Mouse (Mus musculus): ENCODE data around the gene Cnppd1. TPM values are rescaled to one million over a fixed set of nuclear protein-coding genes. Genes with fewer than 3 reads are reported as not detected.

Cnppd1 gene
- 63.3 and 67.8 TPM in 2 replicates for polyA plus RNA-seq (2015; fragmentation: Nextera tagmentation; extraction: Ambion mirVana)

- ATAC-seq (peak; percentile 90), DNase-seq (ENCODE audit: low spot score) (peak; percentile 97)
- peak; percentile 60 for TF ChIP-seq EP300 (IDR thresholded peaks at IDR 0.05)
- TF ChIP-seq CTCF (IDR thresholded peaks at IDR 0.05), result peak; percentile 74
- H3K27ac ChIP-seq (ENCODE audit: low read length), result peak within 1 kb of the TSS; percentile 98
- peak within 1 kb of the TSS; percentile 81 for H3K4me3 ChIP-seq (ENCODE audit: low read depth, low read length)
- peaks cover 4% of the 10 kb centered on the region; the same call in 1 of the 2 replicates for H3K4me1 ChIP-seq (ENCODE audit: insufficient read depth, low read depth, low read length)
- WGBS, result 1% methylated on average over 64 of the region's 91 CpGs
- peak within 1 kb of the TSS; percentile 77 for H3K9ac ChIP-seq (replicated peaks; ENCODE audit: low read depth)
- no peaks in the 10 kb centered on the region for H3K27me3 ChIP-seq (replicated peaks; ENCODE audit: insufficient read depth, low read length)
- peaks cover 20% of the 10 kb centered on the region; the same call in 1 of the 2 replicates for H3K36me3 ChIP-seq (ENCODE audit: insufficient read depth, low read length)
- peak within 1 kb of the TSS; percentile 89 for H3K4me2 ChIP-seq (replicated peaks; ENCODE audit: low read depth, low read length)
- H3K9me3 ChIP-seq (ENCODE audit: low read length), result no peaks in the 10 kb centered on the region
These were observed at the start of gene Cnppd1, which contains the start of gene Retreg2 for GRCm38 (mm10) chr1:75142301-75143261. TSS of gene Cnppd1 (minus strand) at chr1:75142711. TSS of gene Retreg2 (plus strand) at chr1:75142778.

GRCm38 (mm10) chr1:75191622-75192402 lies 49.3 kb upstream of the Cnppd1 start, which contains the start of the genes Ankzf1 and Atg9a:
TSS of gene Ankzf1 (plus strand) at chr1:75192151.
TSS of gene Atg9a (minus strand) at chr1:75192196.
- peak; percentile 17; the same call in 1 of the 2 replicates for TF ChIP-seq CTCF (IDR thresholded peaks at IDR 0.05)
- peak; percentile 53; the same call in 1 of the 2 replicates for TF ChIP-seq EP300 (IDR thresholded peaks at IDR 0.05)
- H3K4me2 ChIP-seq (replicated peaks; ENCODE audit: low read depth, low read length), result peak within 1 kb of the TSS; percentile 67
- DNase-seq (ENCODE audit: low spot score), result peak; percentile 100
- H3K4me3 ChIP-seq (ENCODE audit: low read depth, low read length), result peak within 1 kb of the TSS; percentile 88
- H3K27ac ChIP-seq (ENCODE audit: low read length), result peak within 1 kb of the TSS; percentile 94
- WGBS, result 1% methylated on average over 55 of the region's 56 CpGs
- peaks cover 13% of the 10 kb centered on the region; the same call in 1 of the 2 replicates for H3K36me3 ChIP-seq (ENCODE audit: insufficient read depth, low read length)
- peak; percentile 99 for ATAC-seq
- peak within 1 kb of the TSS; percentile 96 for H3K9ac ChIP-seq (replicated peaks; ENCODE audit: low read depth)
- H3K27me3 ChIP-seq (replicated peaks; ENCODE audit: insufficient read depth, low read length), result no peaks in the 10 kb centered on the region
- peaks cover 10% of the 10 kb centered on the region; the same call in 1 of the 2 replicates for H3K4me1 ChIP-seq (ENCODE audit: insufficient read depth, low read depth, low read length)
- H3K9me3 ChIP-seq (ENCODE audit: low read length), result no peaks in the 10 kb centered on the region

GRCm38 (mm10) chr1:75191258-75191621 lies 48.7 kb upstream of the Cnppd1 start:
- H3K36me3 ChIP-seq (ENCODE audit: insufficient read depth, low read length), result peaks cover 7% of the 10 kb centered on the region; the same call in 1 of the 2 replicates

GRCm38 (mm10) chr1:75190577-75190976 lies 48.1 kb upstream of the Cnppd1 start:
- H3K27ac ChIP-seq (ENCODE audit: low read length), result no peak overlapping the region; the same call in 1 of the 2 replicates
- H3K4me3 ChIP-seq (ENCODE audit: low read depth, low read length), result no peak overlapping the region
- no peak for TF ChIP-seq CTCF (IDR thresholded peaks at IDR 0.05)
- no peak for TF ChIP-seq EP300 (IDR thresholded peaks at IDR 0.05)
- peaks cover 7% of the 10 kb centered on the region for H3K36me3 ChIP-seq (ENCODE audit: insufficient read depth, low read length)
- WGBS, result 26% methylated on average over 2 of the region's 2 CpGs
- peaks cover 10% of the 10 kb centered on the region; the same call in 1 of the 2 replicates for H3K4me1 ChIP-seq (ENCODE audit: insufficient read depth, low read depth, low read length)
- DNase-seq (ENCODE audit: low spot score), result no peak
- ATAC-seq, result no peak
- H3K9me3 ChIP-seq (ENCODE audit: low read length), result no peaks in the 10 kb centered on the region
- H3K27me3 ChIP-seq (replicated peaks; ENCODE audit: insufficient read depth, low read length), result no peaks in the 10 kb centered on the region
- peak overlapping the region; percentile 67; the same call in 1 of the 2 replicates for H3K4me2 ChIP-seq (replicated peaks; ENCODE audit: low read depth, low read length)
- peak overlapping the region; percentile 96; the same call in 1 of the 2 replicates for H3K9ac ChIP-seq (replicated peaks; ENCODE audit: low read depth)

More at GRCm38 (mm10) chr1:75191258-75191621, 48.7 kb upstream of the Cnppd1 start:
- Histone ChIP-seq H3K27ac (ENCODE audit: low read length) (peak overlapping the region; percentile 94), H3K4me1 (ENCODE audit: insufficient read depth, low read depth, low read length) (peaks cover 10% of the 10 kb centered on the region; the same call in 1 of the 2 replicates), H3K27me3 (replicated peaks; ENCODE audit: insufficient read depth, low read length) (no peaks in the 10 kb centered on the region), H3K9me3 (ENCODE audit: low read length) (no peaks in the 10 kb centered on the region), H3K4me3 (ENCODE audit: low read depth, low read length) (peak overlapping the region; percentile 88), H3K4me2 (replicated peaks; ENCODE audit: low read depth, low read length) (peak overlapping the region; percentile 67), H3K9ac (replicated peaks; ENCODE audit: low read depth) (peak overlapping the region; percentile 96)
- no peak for DNase-seq (ENCODE audit: low spot score)
- ATAC-seq, result no peak; the same call in 1 of the 2 replicates
- no peak for TF ChIP-seq CTCF (IDR thresholded peaks at IDR 0.05)
- TF ChIP-seq EP300 (IDR thresholded peaks at IDR 0.05), result no peak
- 41% methylated on average over 5 of the region's 5 CpGs for WGBS

- Histone ChIP-seq H3K27ac (ENCODE audit: low read length) (no peak overlapping the region), H3K4me1 (ENCODE audit: insufficient read depth, low read depth, low read length) (peaks cover 10% of the 10 kb centered on the region; the same call in 1 of the 2 replicates), H3K4me2 (replicated peaks; ENCODE audit: low read depth, low read length) (no peak overlapping the region), H3K9ac (replicated peaks; ENCODE audit: low read depth) (no peak overlapping the region), H3K9me3 (ENCODE audit: low read length) (no peaks in the 10 kb centered on the region), H3K36me3 (ENCODE audit: insufficient read depth, low read length) (peaks cover 28% of the 10 kb centered on the region), H3K27me3 (replicated peaks; ENCODE audit: insufficient read depth, low read length) (no peaks in the 10 kb centered on the region), H3K4me3 (ENCODE audit: low read depth, low read length) (no peak overlapping the region)
- 79% methylated on average over 2 of the region's 2 CpGs for WGBS
- no peak for TF ChIP-seq EP300 (IDR thresholded peaks at IDR 0.05)
- TF ChIP-seq CTCF (IDR thresholded peaks at IDR 0.05), result no peak
- DNase-seq (ENCODE audit: low spot score), result peak; percentile 16
- no peak for ATAC-seq
These were observed 45.5 kb upstream of the Cnppd1 start for GRCm38 (mm10) chr1:75187914-75188483.

Data from lung, postnatal 0 days (tissue).